Mouse (Mus musculus): ENCODE results near the gene Prcc. TPM values are rescaled to one million over a fixed set of nuclear protein-coding genes. Genes with fewer than 3 reads are reported as not detected.
"Not testable (repeated sequence)": the region's sequence is repeated elsewhere in the genome, so short reads cannot be mapped to it uniquely, and the experiment has no call there.

Prcc gene
- total RNA-seq, 2 experiments from 2014 or later, result 58.3 to 58.6 TPM

- peak; percentile 95 to 96 for DNase-seq
Measured at GRCm38 (mm10) chr3:87905880-87906485, 20.6 kb upstream of the Prcc start, which contains the start of gene Hdgf. Gene Hdgf (plus strand): TSS chr3:87906321.

- DNase-seq, result no peak
Measured at GRCm38 (mm10) chr3:87903821-87904220, 18.4 kb upstream of the Prcc start.

GRCm38 (mm10) chr3:87901959-87902358 is 16.6 kb upstream of the Prcc start:
- not testable (repeated sequence) for DNase-seq

GRCm38 (mm10) chr3:87901036-87901624 is 15.7 kb upstream of the Prcc start:
- DNase-seq, result no peak

- DNase-seq, result no peak
Measured at GRCm38 (mm10) chr3:87899776-87900175, 14.4 kb upstream of the Prcc start.

GRCm38 (mm10) chr3:87899266-87899665 is 13.9 kb upstream of the Prcc start:
- no peak for DNase-seq

GRCm38 (mm10) chr3:87893367-87893905 is 8.0 kb upstream of the Prcc start:
- no peak for DNase-seq

GRCm38 (mm10) chr3:87891481-87891880 is 6.1 kb upstream of the Prcc start:
- no peak for DNase-seq

GRCm38 (mm10) chr3:87887400-87887799 is 2.0 kb upstream of the Prcc start:
- DNase-seq, result not testable (repeated sequence)

GRCm38 (mm10) chr3:87886416-87886815 is 1.0 kb upstream of the Prcc start:
- DNase-seq, result no peak

- DNase-seq, result no peak
Measured at GRCm38 (mm10) chr3:87886004-87886365, 577 bp upstream of the Prcc start.

GRCm38 (mm10) chr3:87884708-87885251 is 628 bp downstream of the Prcc start:
- peak; percentile 38 to 39 for DNase-seq

GRCm38 (mm10) chr3:87884291-87884690 is 1.1 kb downstream of the Prcc start:
- no peak for DNase-seq

- DNase-seq, result no peak
Measured at GRCm38 (mm10) chr3:87877730-87878129, 7.7 kb downstream of the Prcc start.

- not testable (repeated sequence) for DNase-seq
Measured at GRCm38 (mm10) chr3:87864111-87864510, 21.3 kb downstream of the Prcc start.

- peak; percentile 62 to 64 for DNase-seq
Measured at GRCm38 (mm10) chr3:87859813-87860212, 25.6 kb downstream of the Prcc start.

- no peak for DNase-seq
Measured at GRCm38 (mm10) chr3:87857666-87858065, 27.7 kb downstream of the Prcc start.

- no peak for DNase-seq
Measured at GRCm38 (mm10) chr3:87855936-87856335, 29.5 kb downstream of the Prcc start.

GRCm38 (mm10) chr3:87854795-87855568 is 30.4 kb downstream of the Prcc start:
- DNase-seq, result no peak

GRCm38 (mm10) chr3:87849117-87849516 is 36.3 kb downstream of the Prcc start:
- no peak for DNase-seq

GRCm38 (mm10) chr3:87847680-87848079 is 37.7 kb downstream of the Prcc start:
- DNase-seq, result no peak

- DNase-seq, result no peak
Measured at GRCm38 (mm10) chr3:87846650-87847110, 38.7 kb downstream of the Prcc start, which contains the start of gene Sh2d2a. Gene Sh2d2a (plus strand): TSS chr3:87846755.

GRCm38 (mm10) chr3:87846186-87846585 is 39.2 kb downstream of the Prcc start:
- no peak for DNase-seq

All from layer of hippocampus, postnatal 36 days (tissue).